Mouse (Mus musculus): ENCODE measurements at regions not wholly inside any gene's neighbourhood (a gene's known extent, or its start where the extent isn't known, plus 50 kb on each side); places are given as distances from the start of the nearest gene placed in this dataset.

- peak in 1 of 2 experiments; percentile 2 for DNase-seq (ENCODE audit: low spot score in 2 of 2)
These were observed 493.7 kb upstream of the Lingo2 start for GRCm38 (mm10) chr4:37445268-37445667.

DNA sequence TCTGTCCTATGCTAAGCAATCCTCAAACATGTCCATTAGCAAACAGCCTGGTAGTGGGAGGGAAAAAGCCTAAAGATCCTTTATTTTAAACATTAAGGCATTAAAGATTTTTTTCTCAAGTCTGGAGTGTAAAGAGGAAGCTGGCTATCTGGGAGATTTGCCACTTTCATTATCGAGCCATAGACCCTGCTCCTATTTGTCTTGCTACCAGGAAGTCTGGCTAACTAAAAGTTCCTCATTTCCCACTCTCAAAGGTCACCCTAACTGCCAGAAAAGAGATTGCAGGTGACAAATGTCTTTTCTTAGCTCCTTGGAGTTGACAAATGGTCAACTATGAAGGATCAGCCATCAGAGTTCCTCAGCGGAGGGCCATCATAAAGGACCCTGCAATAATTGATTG, 461.2 kb upstream of the Lingo2 start:
- DNase-seq (ENCODE audit: low spot score in 2 of 2): no peak

- DNase-seq (ENCODE audit: low spot score in 2 of 2): no peak
These were observed 436.6 kb upstream of the Lingo2 start for GRCm38 (mm10) chr4:37388118-37388517.

- DNase-seq (ENCODE audit: low spot score in 2 of 2): no peak
These were observed 435.3 kb upstream of the Lingo2 start for GRCm38 (mm10) chr4:37386882-37387281.

- DNase-seq (ENCODE audit: low spot score in 2 of 2): no peak
These were observed 412.7 kb upstream of the Lingo2 start for GRCm38 (mm10) chr4:37364209-37364608.

- DNase-seq (ENCODE audit: low spot score in 2 of 2): no peak
These were observed 409.7 kb upstream of the Lingo2 start for GRCm38 (mm10) chr4:37361254-37361653.

- no peak for DNase-seq (ENCODE audit: low spot score in 2 of 2)
These were observed 386.8 kb upstream of the Lingo2 start for GRCm38 (mm10) chr4:37338376-37338775.
